Mouse (Mus musculus): ENCODE results near the gene Immp2l.

The Immp2l gene

GRCm38 (mm10) chr12:41469096-41469801, 445.4 kb downstream of the Immp2l start:
- no peak for DNase-seq

GRCm38 (mm10) chr12:41481486-41481885, 457.6 kb downstream of the Immp2l start:
- no peak for DNase-seq

GRCm38 (mm10) chr12:41483091-41483592, 459.3 kb downstream of the Immp2l start:
- peak; percentile 12 for DNase-seq

- DNase-seq, result peak; percentile 16
Measured at GRCm38 (mm10) chr12:41483593-41484451, 459.9 kb downstream of the Immp2l start.

GRCm38 (mm10) chr12:41484689-41485511, 461.0 kb downstream of the Immp2l start:
- peak; percentile 41 for DNase-seq

- peak; percentile 84 for DNase-seq
Measured at GRCm38 (mm10) chr12:41485512-41486215, 461.8 kb downstream of the Immp2l start.

- DNase-seq, result no peak
Measured at GRCm38 (mm10) chr12:41486331-41486730, 462.4 kb downstream of the Immp2l start, which contains the start of gene Lrrn3. TSS of gene Lrrn3 (minus strand) at chr12:41486431.

- peak; percentile 13 for DNase-seq
Measured at GRCm38 (mm10) chr12:41487005-41487404, 463.1 kb downstream of the Immp2l start.

GRCm38 (mm10) chr12:41494620-41495019, 470.7 kb downstream of the Immp2l start:
- DNase-seq, result no peak

- DNase-seq, result no peak
Measured at GRCm38 (mm10) chr12:41500049-41500820, 476.3 kb downstream of the Immp2l start.

- no peak for DNase-seq
Measured at GRCm38 (mm10) chr12:41508610-41509009, 484.7 kb downstream of the Immp2l start.

GRCm38 (mm10) chr12:41510588-41510987, 486.7 kb downstream of the Immp2l start:
- no peak for DNase-seq

GRCm38 (mm10) chr12:41518897-41519296, 495.0 kb downstream of the Immp2l start:
- DNase-seq, result no peak

- DNase-seq, result no peak
Measured at GRCm38 (mm10) chr12:41520326-41520725, 496.4 kb downstream of the Immp2l start.

- no peak for DNase-seq
Measured at GRCm38 (mm10) chr12:41521671-41522070, 497.8 kb downstream of the Immp2l start.

- DNase-seq, result no peak
Measured at GRCm38 (mm10) chr12:41526688-41527087, 502.8 kb downstream of the Immp2l start.

GRCm38 (mm10) chr12:41528410-41528809, 504.5 kb downstream of the Immp2l start:
- DNase-seq, result no peak

GRCm38 (mm10) chr12:41539989-41540388, 516.1 kb downstream of the Immp2l start:
- no peak for DNase-seq

- no peak for DNase-seq
Measured at GRCm38 (mm10) chr12:41551578-41551977, 527.7 kb downstream of the Immp2l start.

- no peak for DNase-seq
Measured at GRCm38 (mm10) chr12:41557832-41558231, 533.9 kb downstream of the Immp2l start.
